Mouse (Mus musculus) intestine, embryonic 15.5 days (tissue): Measurements from ENCODE around the gene Surf6. TPM values are rescaled to one million over a fixed set of nuclear protein-coding genes. Genes with fewer than 3 reads are reported as not detected.

Experiments used
- ATAC-seq: fragments of 200-750 bp; cut with Nextera tagmentation; 2 replicates; pipeline ENCODE4 v1.8.0; 2017; ENCODE audit warnings: moderate TSS enrichment, moderate library complexity
- H3K27ac ChIP-seq: fragments of 300-500 bp; sonication (generic); 2 replicates; pipeline ENCODE4 v1.5.1; 2015; ENCODE audit warnings: mild to moderate bottlenecking, inconsistent platforms
- H3K27me3 ChIP-seq: fragments of 300-500 bp; sonication (generic); replicated peaks from 2 replicates; pipeline ENCODE4 v1.6.1; 2015; ENCODE audit warnings: inconsistent platforms
- H3K36me3 ChIP-seq: fragments of 300-500 bp; sonication (generic); 2 replicates; pipeline ENCODE4 v1.6.1; 2015; ENCODE audit warnings: inconsistent platforms
- H3K4me1 ChIP-seq: fragments of 300-500 bp; sonication (generic); replicated peaks from 2 replicates; pipeline ENCODE4 v1.6.1; 2015; ENCODE audit warnings: inconsistent platforms
- H3K4me2 ChIP-seq: fragments of 300-500 bp; sonication (generic); replicated peaks from 2 replicates; pipeline ENCODE4 v1.6.1; 2015; ENCODE audit warnings: mild to moderate bottlenecking, inconsistent platforms
- H3K4me3 ChIP-seq: fragments of 300-500 bp; sonication (generic); replicated peaks from 2 replicates; pipeline ENCODE4 v1.5.1; 2015; ENCODE audit warnings: inconsistent platforms
- H3K9ac ChIP-seq: fragments of 300-500 bp; sonication (generic); 2 replicates; pipeline ENCODE4 v1.6.1; 2015; ENCODE audit warnings: inconsistent platforms
- H3K9me3 ChIP-seq: fragments of 300-500 bp; sonication (generic); 2 replicates; pipeline ENCODE4 v1.6.1; 2016; ENCODE audit warnings: inconsistent platforms
- WGBS: fragments of 180-500 bp; shearing (Covaris S2); methylation state at CpG from one replicate; pipeline ENCODE4 v1.1.7; 2015; 5-methylcytosine and 5-hydroxymethylcytosine counted together
- polyA plus RNA-seq: library from polyadenylated mRNA; unstranded; fragments of >200 nt; fragmentation: Nextera tagmentation; extraction: Ambion mirVana; gene quantifications from 2 replicates; pipeline ENCODE4 v1.2.1, GENCODE M21; 2015

Gene Surf6
- 23.0 and 24.5 TPM in 2 replicates for polyA plus RNA-seq

DNA sequence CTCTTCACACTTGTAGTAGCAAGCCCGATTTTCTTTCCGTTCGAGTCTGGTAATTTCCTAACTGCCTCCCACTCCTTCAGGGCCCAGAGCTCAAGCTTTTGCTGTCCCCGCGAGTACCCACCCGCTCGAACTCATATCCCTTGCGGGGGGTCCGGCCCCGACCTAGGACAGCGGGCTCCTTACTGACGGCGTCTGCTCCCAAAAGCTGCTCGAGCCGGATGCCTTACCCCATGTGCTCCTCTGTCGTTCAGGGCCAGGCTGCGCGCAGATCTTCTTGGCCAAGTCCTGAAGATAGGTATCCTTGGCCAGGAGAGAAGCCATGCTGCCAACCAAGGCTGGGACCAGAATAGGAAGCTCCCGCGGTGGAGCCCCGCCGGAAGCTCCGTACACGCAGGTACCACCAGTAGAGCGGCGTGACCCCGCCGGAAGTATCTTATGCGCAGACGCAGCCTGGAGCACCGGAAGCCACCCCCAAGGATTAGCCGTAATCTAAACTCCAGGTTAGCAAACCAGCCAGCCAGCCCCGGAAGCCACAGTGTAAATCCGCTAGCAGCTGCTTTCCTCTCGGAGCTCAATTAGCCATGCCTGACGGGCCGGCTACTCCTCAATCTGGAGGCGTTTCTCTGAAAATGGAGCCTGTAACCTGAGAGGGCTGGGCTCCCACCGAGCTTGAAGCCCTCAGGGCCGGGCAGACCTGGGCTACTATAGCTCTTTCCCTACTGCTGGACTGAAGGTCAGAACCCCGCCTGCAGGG lies at the start of gene Surf6:
Gene Surf6, minus strand, starts transcription at position 413 of the 754 bp plus-strand sequence.
- peak; percentile 97 for ATAC-seq
- peaks cover 16% of the 10 kb centered on the region for H3K4me1 ChIP-seq
- H3K27me3 ChIP-seq: no peaks in the 10 kb centered on the region
- peak within 1 kb of the TSS; percentile 85 for H3K27ac ChIP-seq
- H3K36me3 ChIP-seq: peaks cover 33% of the 10 kb centered on the region
- peak within 1 kb of the TSS; percentile 72 for H3K4me2 ChIP-seq
- under 1% methylated on average over 41 of the region's 41 CpGs for WGBS
- H3K9ac ChIP-seq: peak within 1 kb of the TSS; percentile 65
- H3K9me3 ChIP-seq: no peaks in the 10 kb centered on the region
- H3K4me3 ChIP-seq: peak within 1 kb of the TSS; percentile 72

DNA sequence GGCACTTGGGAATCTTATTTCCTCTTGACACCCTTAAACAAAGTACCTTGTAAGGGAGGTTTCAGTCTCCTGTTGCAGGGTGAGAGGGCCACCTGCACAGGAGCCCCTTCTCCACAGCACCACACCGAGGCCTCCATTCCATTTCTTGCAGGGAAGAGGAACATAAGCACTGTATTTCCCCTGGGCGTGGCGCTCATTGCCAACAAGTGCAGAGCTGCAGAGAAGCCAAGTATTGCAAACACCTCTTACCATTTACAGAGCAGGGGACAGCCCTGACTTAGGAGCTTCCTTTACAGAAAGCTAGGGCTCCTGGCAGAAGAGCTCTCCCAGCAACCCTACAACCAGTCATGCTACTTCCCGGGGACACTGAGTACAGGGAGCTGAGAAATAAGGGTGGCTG lies 49.5 kb upstream of the Surf6 start:
- H3K4me1 ChIP-seq: no peaks in the 10 kb centered on the region
- no peak overlapping the region for H3K9ac ChIP-seq
- no peaks in the 10 kb centered on the region for H3K9me3 ChIP-seq
- H3K36me3 ChIP-seq: peaks cover 34% of the 10 kb centered on the region
- no peak overlapping the region for H3K4me3 ChIP-seq
- WGBS: 86% methylated on average over 4 of the region's 4 CpGs
- H3K4me2 ChIP-seq: no peak overlapping the region
- no peak overlapping the region for H3K27ac ChIP-seq
- no peak for ATAC-seq
- no peaks in the 10 kb centered on the region for H3K27me3 ChIP-seq

DNA sequence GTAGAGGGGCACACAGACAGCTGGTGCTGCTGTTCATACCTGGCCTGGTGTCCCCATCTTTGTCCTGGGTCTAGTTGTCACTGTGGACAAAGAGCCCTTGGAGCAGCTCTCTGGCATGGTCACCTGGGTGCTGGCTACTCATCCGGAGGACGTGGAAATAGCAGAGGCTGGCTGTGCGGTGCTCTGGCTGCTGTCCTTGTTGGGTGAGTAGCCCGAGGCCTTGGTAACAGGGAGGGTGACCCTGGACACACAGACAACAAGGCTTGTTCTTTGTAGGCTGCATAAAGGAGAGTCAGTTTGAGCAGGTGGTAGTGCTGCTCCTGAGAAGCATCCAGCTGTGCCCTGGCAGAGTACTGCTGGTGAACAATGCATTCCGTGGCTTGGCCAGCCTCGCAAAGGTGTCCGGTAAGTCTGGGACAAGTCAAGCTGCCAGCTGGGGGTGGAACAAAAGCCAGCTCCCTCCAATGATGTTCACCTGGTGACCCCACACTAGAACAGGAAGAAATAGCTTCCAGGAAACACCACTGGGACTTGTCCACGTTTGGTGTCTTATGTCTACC lies 48.7 kb upstream of the Surf6 start:
- Histone ChIP-seq H3K27ac (no peak overlapping the region), H3K9me3 (no peaks in the 10 kb centered on the region), H3K27me3 (no peaks in the 10 kb centered on the region), H3K4me3 (no peak overlapping the region), H3K9ac (no peak overlapping the region), H3K36me3 (peaks cover 33% of the 10 kb centered on the region), H3K4me1 (no peaks in the 10 kb centered on the region), H3K4me2 (no peak overlapping the region)
- ATAC-seq: no peak
- 83% methylated on average over 8 of the region's 8 CpGs for WGBS

DNA sequence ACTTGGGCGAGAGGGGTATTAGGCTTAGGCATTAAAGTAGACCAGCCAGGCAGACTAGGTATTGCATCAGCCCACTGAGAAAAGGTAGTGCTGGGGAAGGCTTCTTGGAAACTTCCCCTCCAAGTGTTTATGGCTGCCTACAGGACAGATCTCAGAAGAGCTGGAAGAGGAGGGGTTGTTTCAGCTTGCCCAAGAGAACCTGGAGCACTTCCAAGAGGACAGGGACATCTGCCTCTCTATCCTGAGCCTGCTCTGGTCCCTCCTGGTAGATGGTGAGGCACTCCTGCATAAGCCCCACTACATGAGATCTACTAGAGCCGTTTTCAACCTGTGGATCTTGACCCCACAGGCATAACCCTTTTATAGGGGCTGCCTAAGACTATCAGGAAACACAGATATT lies 47.7 kb upstream of the Surf6 start:
- no peak for ATAC-seq
- peaks cover 33% of the 10 kb centered on the region for H3K36me3 ChIP-seq

DNA sequence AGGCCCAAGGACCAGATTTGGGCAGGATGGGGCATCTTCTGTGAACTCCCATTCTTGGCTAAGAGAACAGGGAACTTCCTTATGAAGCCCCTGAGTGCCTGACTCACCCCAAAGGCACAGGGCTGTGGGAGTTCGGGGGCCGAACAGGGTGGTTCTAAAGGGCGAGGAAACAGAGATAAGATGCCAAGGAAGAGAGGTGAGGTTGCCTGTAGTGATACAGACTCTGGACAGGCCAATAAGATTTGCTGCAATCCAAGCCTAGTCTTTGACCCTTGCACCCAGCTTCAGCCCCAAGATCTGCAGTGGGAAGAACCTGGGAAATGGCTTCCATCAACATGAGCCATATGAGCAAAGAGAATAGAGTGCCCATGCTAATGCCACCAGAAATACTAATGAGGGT lies 40.6 kb upstream of the Surf6 start:
- 59% methylated on average over 3 of the region's 3 CpGs for WGBS
- peak; percentile 87 for ATAC-seq
- Histone ChIP-seq H3K9ac (no peak overlapping the region), H3K4me3 (no peak overlapping the region), H3K4me1 (no peaks in the 10 kb centered on the region), H3K27me3 (no peaks in the 10 kb centered on the region), H3K36me3 (no peaks in the 10 kb centered on the region), H3K4me2 (no peak overlapping the region), H3K9me3 (no peaks in the 10 kb centered on the region), H3K27ac (no peak overlapping the region)

More for the DNA sequence above, 47.7 kb upstream of the Surf6 start:
- no peak overlapping the region for H3K9ac ChIP-seq
- H3K27me3 ChIP-seq: no peaks in the 10 kb centered on the region
- no peak overlapping the region for H3K27ac ChIP-seq
- 94% methylated on average over 2 of the region's 2 CpGs for WGBS
- H3K4me1 ChIP-seq: no peaks in the 10 kb centered on the region
- H3K4me2 ChIP-seq: no peak overlapping the region
- no peaks in the 10 kb centered on the region for H3K9me3 ChIP-seq
- no peak overlapping the region for H3K4me3 ChIP-seq

DNA sequence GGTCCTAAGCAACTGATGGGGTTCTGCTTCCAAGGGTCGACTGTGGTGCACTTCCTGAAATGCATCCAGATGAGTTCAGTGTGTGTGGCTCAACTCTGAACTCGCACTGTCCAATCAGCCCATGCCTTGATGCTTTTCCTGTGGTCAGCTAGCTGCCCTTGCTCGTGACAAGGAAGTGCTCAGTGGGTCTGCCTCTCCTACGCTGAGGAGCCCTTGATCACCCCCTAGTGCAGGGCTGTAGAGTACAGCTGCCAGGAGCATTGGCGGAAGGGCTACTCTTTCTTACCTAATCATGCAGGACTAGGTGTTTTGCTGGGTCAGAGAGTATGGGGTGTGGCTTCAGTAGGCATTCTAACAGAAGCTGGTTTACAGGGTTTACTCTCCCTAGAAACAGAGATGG lies 38.9 kb upstream of the Surf6 start:
- ATAC-seq: peak; percentile 29; the same call in 1 of the 2 replicates
- 44% methylated on average over 5 of the region's 5 CpGs for WGBS
- no peak overlapping the region for H3K9ac ChIP-seq
- no peak overlapping the region for H3K27ac ChIP-seq
- H3K36me3 ChIP-seq: no peaks in the 10 kb centered on the region
- no peak overlapping the region for H3K4me3 ChIP-seq
- no peaks in the 10 kb centered on the region for H3K4me1 ChIP-seq
- no peaks in the 10 kb centered on the region for H3K9me3 ChIP-seq
- no peaks in the 10 kb centered on the region for H3K27me3 ChIP-seq
- no peak overlapping the region for H3K4me2 ChIP-seq

DNA sequence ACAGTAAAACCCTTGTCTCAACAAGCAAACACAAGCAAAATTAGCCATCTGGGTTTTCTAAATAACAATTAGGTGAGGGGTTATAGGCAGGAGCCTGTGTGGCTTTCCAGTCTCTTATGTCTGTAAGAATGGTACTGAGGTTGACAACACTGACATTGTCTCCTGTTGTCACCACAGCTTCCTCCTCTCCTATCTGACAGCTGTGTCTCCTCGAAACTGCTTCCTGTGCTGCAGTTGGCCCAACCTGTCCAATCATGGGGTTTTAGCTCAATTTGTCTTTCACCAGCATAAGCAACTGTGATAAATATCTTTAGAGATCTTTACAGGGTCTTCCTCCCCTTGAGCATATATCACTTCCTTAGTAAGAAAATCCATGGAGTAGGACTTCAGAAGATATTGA lies 33.7 kb upstream of the Surf6 start:
- Histone ChIP-seq H3K4me1 (peaks cover 8% of the 10 kb centered on the region), H3K4me2 (no peak overlapping the region), H3K36me3 (no peaks in the 10 kb centered on the region), H3K9me3 (no peaks in the 10 kb centered on the region), H3K27ac (no peak overlapping the region), H3K4me3 (no peak overlapping the region), H3K9ac (no peak overlapping the region), H3K27me3 (no peaks in the 10 kb centered on the region)
- 58% methylated on average over 1 of the region's 1 CpGs for WGBS
- no peak for ATAC-seq

DNA sequence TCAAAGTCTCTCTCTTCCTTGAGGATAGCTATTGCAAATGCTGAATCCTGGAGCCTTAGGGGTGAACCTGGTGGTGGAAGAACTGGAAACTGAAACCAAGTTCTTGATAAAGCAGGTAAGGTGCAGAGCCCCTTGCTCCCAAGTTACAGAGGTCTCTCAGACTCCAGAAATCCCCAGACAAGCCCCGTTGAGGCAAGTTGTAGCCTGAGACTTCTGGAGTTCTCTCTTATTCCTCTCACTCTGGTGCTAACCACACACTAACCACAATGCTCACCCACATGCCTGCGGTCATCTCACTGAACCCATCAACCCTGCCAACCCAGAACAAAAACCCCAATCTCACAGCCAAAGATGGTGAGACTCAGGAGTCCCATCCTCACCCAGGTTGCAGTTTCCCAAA lies 32.6 kb upstream of the Surf6 start:
- peaks cover 9% of the 10 kb centered on the region for H3K36me3 ChIP-seq
- no peaks in the 10 kb centered on the region for H3K9me3 ChIP-seq
- no peak for ATAC-seq
- peaks cover 19% of the 10 kb centered on the region for H3K4me1 ChIP-seq
- no peak overlapping the region for H3K9ac ChIP-seq
- no peaks in the 10 kb centered on the region for H3K27me3 ChIP-seq
- H3K4me3 ChIP-seq: no peak overlapping the region
- H3K27ac ChIP-seq: no peak overlapping the region
- H3K4me2 ChIP-seq: no peak overlapping the region
- WGBS: 87% methylated on average over 2 of the region's 2 CpGs

DNA sequence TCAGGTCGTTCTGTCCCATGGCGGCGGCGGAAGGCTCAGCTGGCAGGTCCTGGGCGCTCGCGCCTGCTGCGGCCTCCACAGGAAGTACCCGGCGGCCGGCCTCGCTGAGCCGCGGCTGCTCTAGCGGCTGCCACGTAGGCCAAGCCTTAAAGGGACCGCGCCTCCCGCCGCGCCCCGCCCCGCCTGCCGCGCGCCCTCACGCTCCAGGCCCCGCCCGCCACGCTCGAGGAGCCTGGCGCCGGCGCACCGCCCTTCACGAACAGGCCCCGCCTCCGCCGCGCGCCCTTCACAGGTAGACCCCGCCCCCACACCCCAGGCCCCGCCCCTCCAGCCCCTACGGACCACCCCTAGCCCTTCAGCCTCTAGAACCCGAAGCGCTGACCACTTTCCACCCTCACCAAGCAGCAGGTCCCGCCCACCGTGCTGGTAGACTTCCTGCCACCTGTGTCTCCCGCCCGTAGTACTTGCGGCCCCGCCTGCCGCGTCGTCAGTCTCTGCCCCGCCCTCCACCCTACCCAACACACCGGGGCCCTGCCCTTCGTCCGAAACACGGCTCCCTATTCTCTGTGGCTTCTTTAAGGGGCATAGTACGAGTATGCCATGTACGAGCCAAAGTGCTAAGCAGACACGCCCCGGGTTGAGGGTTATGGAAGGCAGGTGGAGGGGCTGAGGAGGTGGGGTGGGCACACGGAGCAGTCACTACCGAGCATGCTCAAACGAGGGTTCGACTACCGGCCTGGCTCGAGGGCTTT lies 30.8 kb upstream of the Surf6 start, which contains the start of the genes Surf4 and Stkld1:
Gene Surf4, minus strand, starts transcription at position 625 of the 752 bp plus-strand sequence.
Gene Stkld1, plus strand, starts transcription at position 744 of the 752 bp plus-strand sequence.
- Histone ChIP-seq H3K4me1 (peaks cover 19% of the 10 kb centered on the region), H3K36me3 (peaks cover 15% of the 10 kb centered on the region), H3K27ac (peak within 1 kb of the TSS; percentile 94), H3K27me3 (no peaks in the 10 kb centered on the region), H3K9ac (peak within 1 kb of the TSS; percentile 93), H3K4me3 (peak within 1 kb of the TSS; percentile 81), H3K4me2 (peak within 1 kb of the TSS; percentile 72), H3K9me3 (no peaks in the 10 kb centered on the region)
- ATAC-seq: peak; percentile 96
- under 1% methylated on average over 62 of the region's 70 CpGs for WGBS

DNA sequence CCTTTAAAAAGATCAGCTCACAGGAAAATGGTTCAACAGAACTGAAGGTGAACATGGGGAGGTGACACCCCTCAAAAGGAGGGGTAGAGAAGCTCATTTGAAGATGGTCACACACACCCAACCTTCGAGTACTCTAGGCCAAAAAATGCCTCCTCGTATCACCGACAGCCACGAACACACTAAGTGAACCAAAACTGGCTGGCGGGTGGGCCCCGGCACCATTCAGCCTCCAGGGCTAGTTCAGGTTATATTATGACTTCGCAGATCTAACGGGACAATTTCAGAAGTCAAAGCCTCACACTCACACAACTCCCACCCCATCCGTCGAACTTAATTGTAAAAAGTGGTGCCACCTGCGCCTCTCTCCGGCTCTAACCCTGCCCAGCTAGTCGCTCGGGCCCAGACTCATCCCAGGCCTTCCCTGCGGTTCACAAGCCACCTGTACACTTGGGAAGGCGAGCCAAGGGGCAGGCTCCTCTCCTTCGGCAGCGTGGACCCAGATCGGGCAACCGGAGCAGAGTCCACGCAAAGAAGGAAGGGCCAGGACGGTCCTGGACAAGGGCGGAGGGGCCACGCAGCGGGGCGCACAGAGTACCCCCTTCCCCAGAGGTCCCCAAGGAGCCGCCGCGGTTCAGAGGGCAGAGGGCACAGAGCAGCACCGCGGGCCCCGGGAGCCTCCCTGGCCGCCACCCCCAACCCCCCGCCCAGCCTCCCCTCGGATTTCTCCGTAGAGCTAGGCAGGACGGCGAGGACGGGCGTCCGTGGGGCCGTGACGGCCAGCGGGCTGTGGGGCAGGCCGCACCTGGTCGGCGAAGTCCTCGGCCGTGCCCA lies 30.0 kb upstream of the Surf6 start:
- H3K36me3 ChIP-seq: peaks cover 15% of the 10 kb centered on the region
- no peaks in the 10 kb centered on the region for H3K9me3 ChIP-seq
- peak overlapping the region; percentile 93 for H3K9ac ChIP-seq
- peak overlapping the region; percentile 81 for H3K4me3 ChIP-seq
- WGBS: under 1% methylated on average over 42 of the region's 49 CpGs
- peaks cover 24% of the 10 kb centered on the region for H3K4me1 ChIP-seq
- H3K4me2 ChIP-seq: peak overlapping the region; percentile 72
- H3K27me3 ChIP-seq: no peaks in the 10 kb centered on the region
- H3K27ac ChIP-seq: peak overlapping the region; percentile 94
- ATAC-seq: peak; percentile 56

DNA sequence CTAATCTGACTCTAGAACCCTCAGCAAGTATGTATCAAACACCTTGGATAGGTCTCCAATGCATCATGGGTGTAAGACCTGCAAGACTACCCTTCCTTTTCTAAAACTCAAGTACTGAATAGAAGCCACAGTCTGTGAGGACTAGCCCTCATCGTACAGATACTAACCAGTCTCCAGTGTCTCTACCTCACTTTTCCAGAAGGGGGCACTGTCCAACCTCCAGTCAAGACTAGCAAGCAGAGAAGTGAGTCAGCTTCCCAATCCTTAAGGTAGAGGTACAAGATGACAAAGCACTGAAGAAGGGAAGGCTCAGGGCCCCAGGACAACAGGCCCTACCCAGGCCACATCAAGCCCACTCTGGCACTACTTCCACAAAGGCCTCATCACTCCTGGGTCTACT lies 27.7 kb upstream of the Surf6 start:
- no peak overlapping the region for H3K4me3 ChIP-seq
- H3K4me1 ChIP-seq: peaks cover 24% of the 10 kb centered on the region
- H3K27me3 ChIP-seq: no peaks in the 10 kb centered on the region
- no peak overlapping the region for H3K27ac ChIP-seq
- H3K4me2 ChIP-seq: no peak overlapping the region
- H3K9me3 ChIP-seq: no peaks in the 10 kb centered on the region
- no peak for ATAC-seq
- H3K9ac ChIP-seq: no peak overlapping the region; the same call in 1 of the 2 replicates
- WGBS: 32% methylated on average over 1 of the region's 1 CpGs
- peaks cover 19% of the 10 kb centered on the region for H3K36me3 ChIP-seq
